Comparison of ENCODE assay signal across 8 mouse cellular contexts in genomic region chr9:107294249-107294648, GRCm38 (mm10). TPM values are rescaled to one million over a fixed set of nuclear protein-coding genes. Genes with fewer than 3 reads are reported as not detected.
DNase-seq lines count a peak whose midpoint lies in the region; ATAC-seq and TF ChIP-seq lines count a peak whose summit lies in the region.

No protein-coding gene starts in this region.

- H3K4me3 ChIP-seq in layer of hippocampus, adult 2 months: no peak overlapping the region
- no peak overlapping the region for H3K4me3 ChIP-seq in kidney, postnatal 0 days (replicated peaks; ENCODE audit: low read depth, low read length)
- no peak overlapping the region for H3K4me3 ChIP-seq in liver, postnatal 0 days (ENCODE audit: low read depth, low read length)

- ATAC-seq in kidney, postnatal 0 days (replicated peaks; ENCODE audit: low FRiP score, low read depth): no peak
- no peak for ATAC-seq in liver, postnatal 0 days

- H3K27ac ChIP-seq in layer of hippocampus, adult 2 months: no peak overlapping the region
- H3K27ac ChIP-seq in kidney, postnatal 0 days: no peak overlapping the region
- no peak overlapping the region for H3K27ac ChIP-seq in liver, postnatal 0 days (ENCODE audit: low read depth)

- WGBS in kidney, postnatal 0 days: 2% methylated on average over 6 of the region's 6 CpGs
- 2% methylated on average over 6 of the region's 6 CpGs for WGBS in liver, postnatal 0 days (ENCODE audit: insufficient replicate concordance)

- H3K9ac ChIP-seq in kidney, postnatal 0 days (ENCODE audit: low read depth, low read length): no peak overlapping the region
- no peak overlapping the region for H3K9ac ChIP-seq in liver, postnatal 0 days (replicated peaks)

- no peaks in the 10 kb centered on the region for H3K9me3 ChIP-seq in kidney, postnatal 0 days (replicated peaks; ENCODE audit: low read length)
- H3K9me3 ChIP-seq in liver, postnatal 0 days (ENCODE audit: low read length): no peaks in the 10 kb centered on the region

- H3K4me1 ChIP-seq in kidney, postnatal 0 days (replicated peaks; ENCODE audit: insufficient read depth, low read length): peaks cover 12% of the 10 kb centered on the region
- H3K4me1 ChIP-seq in liver, postnatal 0 days (ENCODE audit: insufficient read depth): peaks cover 23% of the 10 kb centered on the region

- no peak for TF ChIP-seq EP300 in liver, postnatal 0 days (IDR thresholded peaks at IDR 0.05; ENCODE audit: low read depth)

- peak; percentile 92 for TF ChIP-seq CTCF in layer of hippocampus, adult 2 months (conservative IDR thresholded peaks at IDR 0.05)
- peak; percentile 94 for TF ChIP-seq CTCF in kidney, postnatal 0 days (IDR thresholded peaks at IDR 0.05; ENCODE audit: low read depth)
- TF ChIP-seq CTCF in liver, postnatal 0 days (IDR thresholded peaks at IDR 0.05; ENCODE audit: low read depth): peak; percentile 97

- DNase-seq in layer of hippocampus, adult 2 months (ENCODE audit: low spot score in 2 of 2): peak; percentile 67 to 78
- DNase-seq in layer of hippocampus, adult 9-10 months (ENCODE audit: low spot score): no peak
- DNase-seq in adrenal gland, adult 2 months: peak; percentile 83
- DNase-seq in embryo, embryonic 9.5 days (ENCODE audit: extremely low spot score): peak; percentile 70
- DNase-seq in kidney, postnatal 0 days (ENCODE audit: low spot score): peak; percentile 93
- peak; percentile 89 for DNase-seq in liver, postnatal 0 days
- peak; percentile 79 to 83 for DNase-seq in right cerebral cortex, adult 2 months (ENCODE audit: low spot score in 2 of 2)
- DNase-seq in urinary bladder, postnatal 25 days (ENCODE audit: low spot score): peak; percentile 89

- no peaks in the 10 kb centered on the region for H3K27me3 ChIP-seq in kidney, postnatal 0 days (ENCODE audit: insufficient read depth, low read length)
- no peaks in the 10 kb centered on the region for H3K27me3 ChIP-seq in liver, postnatal 0 days (ENCODE audit: insufficient read depth, low read length)

- no peak overlapping the region for H3K4me2 ChIP-seq in kidney, postnatal 0 days (ENCODE audit: low read length)
- no peak overlapping the region for H3K4me2 ChIP-seq in liver, postnatal 0 days (ENCODE audit: low read depth, low read length)

- no peaks in the 10 kb centered on the region for H3K36me3 ChIP-seq in kidney, postnatal 0 days (ENCODE audit: insufficient read depth, low read length)
- no peaks in the 10 kb centered on the region for H3K36me3 ChIP-seq in liver, postnatal 0 days (replicated peaks; ENCODE audit: insufficient read depth, low read length)

RNA-seq across cellular contexts. Expression of gene Cish, which starts 1.6 kb away (rescaled TPM):
- total RNA-seq in layer of hippocampus, adult 2 months (2021): 1 to 10 TPM; 3.0 to 3.7 TPM
- 10 to 100 TPM; 13.9 to 18.6 TPM for total RNA-seq in adrenal gland, adult 2 months (2021)
- 33.3 and 34.8 TPM in 2 replicates for polyA plus RNA-seq in adrenal gland, adult 2 months (2012; rRNA removed)
- 26.2 and 30.5 TPM in 2 replicates for polyA plus RNA-seq in kidney, postnatal 0 days (2015; fragmentation: Nextera tagmentation; extraction: Ambion mirVana)
- 17.1 and 21.9 TPM in 2 replicates for polyA plus RNA-seq in liver, postnatal 0 days (2015; fragmentation: Nextera tagmentation; extraction: Ambion mirVana)

RNA-seq across cellular contexts. Expression of gene Mapkapk3, which starts 4.6 kb away (rescaled TPM):
- total RNA-seq in layer of hippocampus, adult 2 months (2021): 1 to 10 TPM; 2.2 to 2.3 TPM
- total RNA-seq in adrenal gland, adult 2 months (2021): 10 to 100 TPM; 27.9 to 69.9 TPM
- polyA plus RNA-seq in adrenal gland, adult 2 months (2012; rRNA removed): 30.9 and 41.7 TPM in 2 replicates
- polyA plus RNA-seq in kidney, postnatal 0 days (2015; fragmentation: Nextera tagmentation; extraction: Ambion mirVana): 13.4 and 14.0 TPM in 2 replicates
- polyA plus RNA-seq in liver, postnatal 0 days (2015; fragmentation: Nextera tagmentation; extraction: Ambion mirVana): 7.8 and 8.3 TPM in 2 replicates

RNA-seq across cellular contexts. Expression of gene Hemk1, which starts 43.9 kb away (rescaled TPM):
- total RNA-seq in layer of hippocampus, adult 2 months (2021): 10 to 100 TPM; 15.9 to 21.4 TPM
- total RNA-seq in adrenal gland, adult 2 months (2021): 10 to 100 TPM; 17.5 to 17.7 TPM
- 23.5 and 25.5 TPM in 2 replicates for polyA plus RNA-seq in adrenal gland, adult 2 months (2012; rRNA removed)
- polyA plus RNA-seq in kidney, postnatal 0 days (2015; fragmentation: Nextera tagmentation; extraction: Ambion mirVana): 10.1 and 11.5 TPM in 2 replicates
- 2.5 and 3.2 TPM in 2 replicates for polyA plus RNA-seq in liver, postnatal 0 days (2015; fragmentation: Nextera tagmentation; extraction: Ambion mirVana)

RNA-seq across cellular contexts. Expression of gene 6430571L13Rik, which starts 46.2 kb away (rescaled TPM):
- 1 to 10 TPM; 2.5 to 2.9 TPM for total RNA-seq in layer of hippocampus, adult 2 months (2021)
- total RNA-seq in adrenal gland, adult 2 months (2021): 1 to 10 TPM in 1 of 2 experiments, under 1 TPM in 1; 0.69 to 1.9 TPM
- 1.3 and 1.4 TPM in 2 replicates for polyA plus RNA-seq in adrenal gland, adult 2 months (2012; rRNA removed)
- polyA plus RNA-seq in kidney, postnatal 0 days (2015; fragmentation: Nextera tagmentation; extraction: Ambion mirVana): 2.0 and 2.2 TPM in 2 replicates
- polyA plus RNA-seq in liver, postnatal 0 days (2015; fragmentation: Nextera tagmentation; extraction: Ambion mirVana): 0.14 and 0.22 TPM in 2 replicates
